Comparison of ENCODE assay signal across 10 mouse cellular contexts in the genomic region with DNA sequence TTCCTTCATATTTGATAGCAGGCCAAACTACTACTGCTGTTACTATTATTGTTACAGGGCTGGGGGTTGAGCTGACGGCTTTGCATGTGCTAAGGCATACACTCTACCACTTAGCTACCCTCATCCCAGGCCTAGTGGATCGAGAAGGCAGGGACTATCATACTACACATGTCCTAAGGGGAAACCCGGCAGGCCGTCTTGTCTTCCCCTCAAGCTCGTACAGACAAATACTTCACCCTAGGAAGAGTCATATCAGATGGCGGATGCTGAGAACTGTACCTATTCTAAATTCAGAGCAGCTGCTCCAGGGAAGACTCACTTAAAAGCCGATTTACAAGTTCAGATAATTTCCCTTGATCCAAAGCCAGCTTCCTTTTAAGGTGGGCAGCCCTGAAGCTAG. TPM values are rescaled to one million over a fixed set of nuclear protein-coding genes. Genes with fewer than 3 reads are reported as not detected.
DNase-seq lines count a peak whose midpoint lies in the region; ATAC-seq and TF ChIP-seq lines count a peak whose summit lies in the region.
"Had no signal": no experiment of that assay in that cellular context is flagged by ENCODE, and none has a peak within 500 bp of the region (broad histone marks: within the 10 kb centered on the region; RNA-seq: fewer than 3 reads in every experiment).

No protein-coding gene starts in this region.

- H3K4me2 ChIP-seq in intestine, embryonic 16.5 days (ENCODE audit: low read depth, low read length), result no peak overlapping the region
- H3K4me2 ChIP-seq in intestine, postnatal 0 days (replicated peaks; ENCODE audit: low read depth), result no peak overlapping the region
- peak overlapping the region; percentile 48; the same call in 1 of the 2 replicates for H3K4me2 ChIP-seq in embryonic facial prominence, embryonic 13.5 days
- peak overlapping the region; percentile 13; the same call in 1 of the 2 replicates for H3K4me2 ChIP-seq in forebrain, postnatal 0 days (ENCODE audit: low read depth)
- H3K4me2 ChIP-seq in midbrain, embryonic 14.5 days (ENCODE audit: low read length), result peak overlapping the region; percentile 34

- H3K9ac ChIP-seq in intestine, embryonic 16.5 days (ENCODE audit: low read depth, low read length), result peak overlapping the region; percentile 4; the same call in 1 of the 2 replicates
- no peak overlapping the region for H3K9ac ChIP-seq in intestine, postnatal 0 days (ENCODE audit: low read depth, low read length)
- H3K9ac ChIP-seq in embryonic facial prominence, embryonic 13.5 days, result no peak overlapping the region
- no peak overlapping the region for H3K9ac ChIP-seq in forebrain, postnatal 0 days
- no peak overlapping the region for H3K9ac ChIP-seq in midbrain, embryonic 14.5 days (replicated peaks; ENCODE audit: low read length)

- H3K4me1 ChIP-seq in intestine, embryonic 16.5 days (ENCODE audit: control insufficient read depth, insufficient read depth, low read length), result no peaks in the 10 kb centered on the region
- no peaks in the 10 kb centered on the region for H3K4me1 ChIP-seq in intestine, postnatal 0 days (replicated peaks; ENCODE audit: control insufficient read depth, insufficient read depth, low read length)
- peaks cover 41% of the 10 kb centered on the region for H3K4me1 ChIP-seq in embryonic facial prominence, embryonic 13.5 days
- peaks cover 20% of the 10 kb centered on the region for H3K4me1 ChIP-seq in forebrain, postnatal 0 days (ENCODE audit: insufficient read depth)
- H3K4me1 ChIP-seq in midbrain, embryonic 14.5 days (ENCODE audit: control insufficient read depth, insufficient read depth, low read length), result peaks cover 24% of the 10 kb centered on the region

- no peak overlapping the region for H3K27ac ChIP-seq in intestine, embryonic 16.5 days (ENCODE audit: low read length)
- H3K27ac ChIP-seq in intestine, postnatal 0 days (ENCODE audit: low read depth, low read length), result no peak overlapping the region
- H3K27ac ChIP-seq in embryonic facial prominence, embryonic 13.5 days, result peak overlapping the region; percentile 57
- no peak overlapping the region for H3K27ac ChIP-seq in forebrain, postnatal 0 days (ENCODE audit: low read depth, low read length)
- 0 out of 2 replicates have a peak overlapping the region, but pooled peaks have one; percentile 41 for H3K27ac ChIP-seq in midbrain, embryonic 14.5 days (replicated peaks; ENCODE audit: low read depth, low read length)

- H3K27me3 ChIP-seq in intestine, embryonic 16.5 days (replicated peaks; ENCODE audit: control insufficient read depth, insufficient read depth, low read length), result peaks cover 7% of the 10 kb centered on the region; the same call in 1 of the 2 replicates
- H3K27me3 ChIP-seq in intestine, postnatal 0 days (replicated peaks; ENCODE audit: control insufficient read depth, insufficient read depth, low read length), result peaks cover 10% of the 10 kb centered on the region; the same call in 1 of the 2 replicates
- H3K27me3 ChIP-seq in embryonic facial prominence, embryonic 13.5 days, result peaks cover 4% of the 10 kb centered on the region; the same call in 1 of the 2 replicates
- no peaks in the 10 kb centered on the region for H3K27me3 ChIP-seq in forebrain, postnatal 0 days (ENCODE audit: insufficient read depth, low read length)
- H3K27me3 ChIP-seq in midbrain, embryonic 14.5 days (ENCODE audit: control insufficient read depth, insufficient read depth, low read length), result no peaks in the 10 kb centered on the region

- no peak for TF ChIP-seq CTCF in intestine, postnatal 0 days (IDR thresholded peaks at IDR 0.05; ENCODE audit: low read depth)
- no peak for TF ChIP-seq CTCF in forebrain, postnatal 0 days (IDR thresholded peaks at IDR 0.05; ENCODE audit: low read depth)

- no peak overlapping the region for H3K4me3 ChIP-seq in intestine, embryonic 16.5 days (ENCODE audit: low read length)
- H3K4me3 ChIP-seq in intestine, postnatal 0 days (ENCODE audit: low read depth, low read length), result no peak overlapping the region
- no peak overlapping the region for H3K4me3 ChIP-seq in embryonic facial prominence, embryonic 13.5 days
- H3K4me3 ChIP-seq in forebrain, postnatal 0 days (ENCODE audit: low read depth, low read length), result no peak overlapping the region
- no peak overlapping the region for H3K4me3 ChIP-seq in midbrain, embryonic 14.5 days (replicated peaks; ENCODE audit: low read depth, low read length)

- no peak for ATAC-seq in intestine, embryonic 16.5 days
- no peak for ATAC-seq in intestine, postnatal 0 days
- ATAC-seq in embryonic facial prominence, embryonic 13.5 days (ENCODE audit: insufficient number of reproducible peaks, insufficient read depth, low FRiP score, low TSS enrichment, low read depth), result no peak
- ATAC-seq in forebrain, postnatal 0 days, result no peak
- ATAC-seq in midbrain, embryonic 14.5 days (ENCODE audit: low FRiP score, low TSS enrichment), result no peak

- DNase-seq in forebrain, postnatal 0 days, result no peak
- DNase-seq in midbrain, embryonic 14.5 days, result no peak
- DNase-seq in adrenal gland, postnatal 10 days, result no peak
- DNase-seq in embryo, embryonic 10.5 days (ENCODE audit: low spot score), result no peak
- no peak for DNase-seq in adrenal gland, adult 2 months
- DNase-seq: lung, adult 2 months; thymus, postnatal 25 days had no signal

- no peaks in the 10 kb centered on the region for H3K9me3 ChIP-seq in intestine, embryonic 16.5 days (ENCODE audit: control insufficient read depth, low read length)
- no peaks in the 10 kb centered on the region for H3K9me3 ChIP-seq in intestine, postnatal 0 days (ENCODE audit: control insufficient read depth)
- no peaks in the 10 kb centered on the region for H3K9me3 ChIP-seq in embryonic facial prominence, embryonic 13.5 days
- H3K9me3 ChIP-seq in forebrain, postnatal 0 days (ENCODE audit: low read length), result 0 out of 2 replicates have a peak, but pooled peaks cover 3% of the 10 kb centered on the region
- H3K9me3 ChIP-seq in midbrain, embryonic 14.5 days (ENCODE audit: control insufficient read depth, low read length), result no peaks in the 10 kb centered on the region

- 64% methylated on average over 7 of the region's 7 CpGs for WGBS in intestine, embryonic 16.5 days
- 62% methylated on average over 7 of the region's 7 CpGs for WGBS in intestine, postnatal 0 days
- WGBS in embryonic facial prominence, embryonic 13.5 days, result 21% methylated on average over 7 of the region's 7 CpGs
- 46% methylated on average over 7 of the region's 7 CpGs for WGBS in forebrain, postnatal 0 days
- 72% methylated on average over 7 of the region's 7 CpGs for WGBS in midbrain, embryonic 14.5 days

- H3K36me3 ChIP-seq in intestine, embryonic 16.5 days (ENCODE audit: control insufficient read depth, insufficient read depth, low read length), result no peaks in the 10 kb centered on the region
- no peaks in the 10 kb centered on the region for H3K36me3 ChIP-seq in intestine, postnatal 0 days (ENCODE audit: control insufficient read depth, insufficient read depth)
- no peaks in the 10 kb centered on the region for H3K36me3 ChIP-seq in embryonic facial prominence, embryonic 13.5 days
- H3K36me3 ChIP-seq in forebrain, postnatal 0 days (ENCODE audit: insufficient read depth), result no peaks in the 10 kb centered on the region
- no peaks in the 10 kb centered on the region for H3K36me3 ChIP-seq in midbrain, embryonic 14.5 days (ENCODE audit: control insufficient read depth, insufficient read depth, low read length)

RNA-seq across cellular contexts. Expression of gene Atxn1, which starts 40.8 kb away (rescaled TPM):
- 5.0 and 5.3 TPM in 2 replicates for polyA plus RNA-seq in intestine, embryonic 16.5 days (2015; fragmentation: Nextera tagmentation; extraction: Ambion mirVana)
- 6.1 and 9.4 TPM in 2 replicates for polyA plus RNA-seq in intestine, postnatal 0 days (2015; fragmentation: Nextera tagmentation; extraction: Ambion mirVana)
- 5.5 and 7.7 TPM in 2 replicates for polyA plus RNA-seq in embryonic facial prominence, embryonic 13.5 days (2015; fragmentation: Nextera tagmentation; extraction: Ambion mirVana)
- total RNA-seq in forebrain, postnatal 0 days (2014; rRNA removed), result 32.3 and 33.6 TPM in 2 replicates
- polyA plus RNA-seq in forebrain, postnatal 0 days (2015; fragmentation: Nextera tagmentation; extraction: Ambion mirVana), result 7.6 and 13.0 TPM in 2 replicates
- 7.3 and 8.7 TPM in 2 replicates for polyA plus RNA-seq in midbrain, embryonic 14.5 days (2014; fragmentation: Nextera tagmentation; extraction: Ambion mirVana)
- total RNA-seq in adrenal gland, postnatal 10 days (2021), result 10 to 100 TPM; 25.2 to 41.2 TPM
- total RNA-seq in adrenal gland, adult 2 months (2021), result 10 to 100 TPM; 42.0 to 43.5 TPM
- 21.1 and 27.3 TPM in 2 replicates for polyA plus RNA-seq in adrenal gland, adult 2 months (2012; rRNA removed)

Comparison
In these comparisons a context has a peak if more than half of its experiments do, and no peak if none do; other contexts are left out.
1. H3K27ac ChIP-seq: peak in embryonic facial prominence, embryonic 13.5 days (single experiment) and midbrain, embryonic 14.5 days (single experiment); none in intestine, embryonic 16.5 days (single experiment), intestine, postnatal 0 days (single experiment) and forebrain, postnatal 0 days (single experiment).
2. H3K4me2 ChIP-seq: peak in embryonic facial prominence, embryonic 13.5 days (single experiment), forebrain, postnatal 0 days (single experiment) and midbrain, embryonic 14.5 days (single experiment); none in intestine, embryonic 16.5 days (single experiment) and intestine, postnatal 0 days (single experiment).